Mouse (Mus musculus): ENCODE results near the gene Mre11a.

Mre11a gene

DNA sequence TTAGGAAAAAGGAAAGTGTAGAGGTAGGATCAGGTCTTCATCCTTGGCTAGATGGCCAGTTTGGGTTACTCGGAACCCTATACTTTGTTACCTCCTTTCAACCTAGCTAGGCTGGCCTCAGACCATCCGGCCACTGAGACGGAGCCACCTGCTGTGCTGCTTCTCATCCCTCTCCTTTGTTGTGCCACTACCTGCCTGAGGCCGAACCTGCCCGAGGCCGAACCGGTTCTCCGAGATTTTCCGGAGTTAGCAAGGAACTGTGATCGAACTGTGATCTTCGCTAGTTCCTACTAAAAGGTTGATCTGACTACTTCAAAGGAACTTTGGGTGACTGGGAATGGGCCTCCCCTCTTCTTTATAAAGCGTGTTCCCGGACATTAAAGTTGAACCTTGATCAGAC is 6.1 kb upstream of the Mre11a start:
- CTCF ChIA-PET: interaction anchor here in 1 of 4 experiments (0.7 kb wide), 1 partner anchor 13 kb away, joined by 3 read pairs; no protein-coding TSS in a partner anchor
- POLR2A ChIA-PET: interaction anchor here in 1 of 4 experiments (0.8 kb wide), 1 partner anchor 9 kb away, joined by 3 read pairs; no protein-coding TSS in a partner anchor

GRCm38 (mm10) chr9:14787356-14787755 is 2.9 kb downstream of the Mre11a start:
- ChIA-PET CTCF (interaction anchor here in 1 of 4 experiments (0.6 kb wide), 1 partner anchor 108 kb away, joined by 5 read pairs; no protein-coding TSS in a partner anchor), POLR2A (interaction anchor here in 3 of 4 experiments (0.6 to 1.2 kb wide), 5 partner anchors 9 to 246 kb away, joined by 3 to 11 read pairs (median 3); no protein-coding TSS in a partner anchor)

DNA sequence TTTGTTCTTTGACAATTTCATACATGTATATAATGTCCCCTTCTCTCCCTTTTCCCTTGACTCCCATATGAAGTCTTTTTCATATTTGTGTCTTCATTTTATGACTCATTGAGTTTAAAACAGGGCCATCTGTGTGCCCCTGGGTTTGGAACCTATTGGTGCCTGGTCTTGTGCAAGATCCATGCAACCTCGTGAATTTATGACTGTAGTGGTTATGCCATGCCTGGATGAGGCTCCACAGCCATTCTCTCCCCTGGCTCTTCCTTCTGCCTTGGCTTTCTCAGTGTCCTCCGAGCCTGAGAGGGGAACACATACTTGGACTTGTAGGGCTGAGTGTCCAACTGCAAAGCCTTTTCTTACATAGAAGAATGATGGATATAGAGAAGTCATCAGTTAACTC is 21.3 kb downstream of the Mre11a start:
- CTCF ChIA-PET: no interaction called here
- POLR2A ChIA-PET: interaction anchor here in 2 of 4 experiments (0.9 to 3.3 kb wide), 5 partner anchors 13 to 305 kb away, joined by 3 to 9 read pairs (median 3); partner anchors contain the start of gene Cwc15 (in 1 of the 2)

- ChIA-PET CTCF (no interaction called here), POLR2A (interaction anchor here in 3 of 4 experiments (0.6 to 3.3 kb wide), 6 partner anchors 9 to 306 kb away, joined by 3 to 9 read pairs (median 4); partner anchors contain the start of gene Cwc15 (in 1 of the 3))
These were observed 22.3 kb downstream of the Mre11a start for GRCm38 (mm10) chr9:14806786-14807185.

DNA sequence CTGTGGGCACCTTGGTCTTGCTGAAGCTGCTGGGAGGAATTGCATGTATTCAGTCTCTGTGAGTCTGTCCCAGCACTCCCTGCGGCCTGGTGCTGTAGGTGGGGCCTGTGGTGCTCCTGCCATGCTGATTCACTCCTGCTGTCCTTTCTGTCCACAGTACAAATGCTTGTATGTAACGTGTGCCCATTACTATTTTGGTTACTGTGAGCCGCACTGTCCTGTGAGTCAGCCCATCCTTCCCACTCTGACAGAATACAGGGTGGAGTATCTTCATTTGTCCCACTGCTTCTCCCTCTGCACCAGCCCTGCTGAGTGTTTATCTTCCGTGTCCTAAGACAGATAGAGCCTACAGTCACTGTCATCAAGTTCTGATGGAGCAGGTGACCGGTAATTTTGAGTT is 25.7 kb downstream of the Mre11a start:
- ChIA-PET CTCF (interaction anchor here in 1 of 4 experiments (0.7 kb wide), 1 partner anchor 10 kb away, joined by 4 read pairs; no protein-coding TSS in a partner anchor), POLR2A (interaction anchor here in 2 of 4 experiments (0.6 to 1.7 kb wide), 2 partner anchors 16 to 17 kb away, joined by 4 read pairs; no protein-coding TSS in a partner anchor)

- CTCF ChIA-PET: no interaction called here
- POLR2A ChIA-PET: interaction anchor here in 1 of 4 experiments (1.1 to 2.1 kb wide), 4 partner anchors 14 to 33 kb away, joined by 3 to 11 read pairs (median 3); no protein-coding TSS in a partner anchor
These were observed 36.9 kb downstream of the Mre11a start for GRCm38 (mm10) chr9:14821396-14821795.

- ChIA-PET POLR2A (interaction anchor here in 2 of 4 experiments (0.5 to 3.2 kb wide), 5 partner anchors 11 to 324 kb away, joined by 3 to 19 read pairs (median 7); partner anchors contain the start of genes Cwc15 (in 1 of the 2) and Kdm4d (in 1 of the 2)), CTCF (interaction anchor here in 2 of 4 experiments (0.6 to 3.0 kb wide), 2 partner anchors 191 to 209 kb away, joined by 3 to 20 read pairs; no protein-coding TSS in a partner anchor)
These were observed 40.4 kb downstream of the Mre11a start for GRCm38 (mm10) chr9:14824840-14825239.

- CTCF ChIA-PET: interaction anchor here in 1 of 4 experiments (0.7 kb wide), 1 partner anchor 187 kb away, joined by 3 read pairs; no protein-coding TSS in a partner anchor
- POLR2A ChIA-PET: interaction anchor here in 1 of 4 experiments (0.5 to 2.8 kb wide), 5 partner anchors 10 to 207 kb away, joined by 3 to 9 read pairs (median 4); no protein-coding TSS in a partner anchor
These were observed 43.4 kb downstream of the Mre11a start for GRCm38 (mm10) chr9:14827875-14828274.

DNA sequence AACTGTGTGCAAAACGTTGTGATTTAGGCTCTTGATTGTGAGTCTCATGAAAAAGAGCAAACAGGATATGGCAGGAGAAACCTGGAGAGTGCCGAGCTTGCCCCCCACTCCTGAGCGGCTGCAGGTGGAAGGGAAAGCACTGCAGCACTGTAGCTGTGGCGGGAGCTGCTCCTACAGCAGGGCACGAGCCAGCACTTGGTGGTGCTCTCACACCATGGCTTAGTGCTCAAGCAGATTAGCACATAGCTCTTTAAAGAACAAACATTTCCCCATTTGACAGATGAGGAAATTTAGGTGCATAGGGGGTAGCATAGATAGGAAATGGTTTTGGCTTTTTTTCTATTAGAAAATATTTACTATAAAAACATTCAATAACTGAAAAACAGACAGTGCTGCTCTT is 47.6 kb downstream of the Mre11a start:
- ChIA-PET CTCF (no interaction called here), POLR2A (interaction anchor here in 1 of 4 experiments (0.6 to 1.2 kb wide), 4 partner anchors 10 to 27 kb away, joined by 3 read pairs; no protein-coding TSS in a partner anchor)

DNA sequence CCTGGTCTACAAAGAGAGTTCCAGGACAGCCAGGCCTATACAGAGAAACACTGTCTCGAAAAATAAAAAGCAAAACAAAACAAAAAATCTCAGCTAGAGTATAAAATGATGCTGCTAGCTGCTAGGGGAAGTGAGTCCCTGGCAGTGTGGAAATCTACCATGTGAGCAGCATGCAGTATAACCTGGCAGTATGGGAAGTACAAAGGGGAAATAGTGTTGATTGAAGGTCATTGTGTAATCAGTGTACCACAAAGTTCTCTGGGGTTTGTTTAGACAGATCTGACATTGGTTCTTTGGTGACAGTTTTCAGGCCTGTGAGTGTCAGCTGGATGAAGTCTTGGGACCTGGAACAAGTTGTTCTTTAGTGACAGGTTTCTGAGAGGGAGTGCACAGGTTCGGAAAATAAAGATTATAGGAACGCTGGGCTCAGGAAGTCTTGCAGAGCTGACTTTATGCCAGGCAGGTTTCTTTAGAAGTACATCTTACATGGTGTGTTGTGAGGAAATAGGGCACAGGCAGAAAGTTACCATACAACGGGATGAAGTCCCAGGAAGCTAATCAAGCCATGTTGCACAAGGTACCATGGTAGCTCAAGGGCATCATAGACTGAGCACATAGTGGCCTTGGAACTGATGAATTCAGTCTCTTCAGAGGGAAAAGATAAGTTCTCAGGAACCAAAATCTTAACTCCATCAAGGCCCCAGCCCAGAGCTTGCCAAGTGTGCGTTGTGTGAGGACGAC is 51.1 kb downstream of the Mre11a start:
- CTCF ChIA-PET: interaction anchor here in 1 of 4 experiments (1.4 kb wide), 1 partner anchor 180 kb away, joined by 7 read pairs; no protein-coding TSS in a partner anchor
- POLR2A ChIA-PET: interaction anchor here in 2 of 4 experiments (0.8 to 3.9 kb wide), 9 partner anchors 9 to 474 kb away, joined by 3 to 19 read pairs (median 5); partner anchors contain the start of genes 4931406C07Rik (in 1 of the 2) and Taf1d (in 1 of the 2)

- POLR2A ChIA-PET: interaction anchor here in 1 of 4 experiments (0.8 to 1.4 kb wide), 2 partner anchors 13 to 14 kb away, joined by 3 to 4 read pairs; no protein-coding TSS in a partner anchor
- CTCF ChIA-PET: interaction anchor here in 2 of 4 experiments (0.7 to 1.7 kb wide), 2 partner anchors 51 to 75 kb away, joined by 4 to 6 read pairs; no protein-coding TSS in a partner anchor
These were observed 55.1 kb downstream of the Mre11a start for GRCm38 (mm10) chr9:14839527-14839926.

DNA sequence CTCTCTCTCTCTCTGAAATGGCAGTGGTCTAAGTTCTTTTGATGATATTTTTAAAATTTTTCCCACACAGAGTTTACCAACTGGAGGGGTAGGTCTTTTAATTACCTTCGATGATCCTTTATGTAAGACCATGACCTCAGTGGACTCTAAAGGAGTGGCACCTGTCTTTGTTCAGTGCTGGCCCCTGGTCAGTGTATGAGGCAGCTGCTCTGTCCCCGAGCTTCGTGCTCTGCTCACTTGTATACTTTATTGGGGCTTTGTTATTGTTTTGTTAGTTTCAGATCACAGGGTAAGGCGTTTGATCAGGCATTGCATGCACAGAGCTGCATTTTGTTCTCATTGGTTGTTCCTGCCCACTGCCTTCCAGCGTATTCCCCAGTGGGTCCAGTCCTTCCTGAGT is 55.5 kb downstream of the Mre11a start:
- POLR2A ChIA-PET: interaction anchor here in 1 of 4 experiments (0.8 to 1.4 kb wide), 3 partner anchors 14 to 17 kb away, joined by 3 to 4 read pairs (median 3); no protein-coding TSS in a partner anchor
- CTCF ChIA-PET: interaction anchor here in 2 of 4 experiments (0.7 to 1.7 kb wide), 2 partner anchors 51 to 75 kb away, joined by 4 to 6 read pairs; no protein-coding TSS in a partner anchor

- POLR2A ChIA-PET: interaction anchor here in 1 of 4 experiments (0.6 kb wide), 1 partner anchor 489 kb away, joined by 7 read pairs; no protein-coding TSS in a partner anchor
- CTCF ChIA-PET: no interaction called here
These were observed 57.7 kb downstream of the Mre11a start for GRCm38 (mm10) chr9:14841878-14842761.

- ChIA-PET CTCF (interaction anchor here in 1 of 4 experiments (0.6 kb wide), 1 partner anchor 473 kb away, joined by 3 read pairs; no protein-coding TSS in a partner anchor), POLR2A (interaction anchor here in 1 of 4 experiments (0.9 kb wide), 1 partner anchor 91 kb away, joined by 3 read pairs; no protein-coding TSS in a partner anchor)
These were observed 58.9 kb downstream of the Mre11a start for GRCm38 (mm10) chr9:14843311-14843857.

GRCm38 (mm10) chr9:14843901-14844300 is 59.4 kb downstream of the Mre11a start:
- ChIA-PET CTCF (interaction anchor here in 3 of 4 experiments (0.6 to 2.2 kb wide), 3 partner anchors 11 to 473 kb away, joined by 3 to 16 read pairs (median 4); no protein-coding TSS in a partner anchor), POLR2A (interaction anchor here in 1 of 4 experiments (0.9 to 1.8 kb wide), 4 partner anchors 12 to 91 kb away, joined by 3 read pairs; no protein-coding TSS in a partner anchor)

DNA sequence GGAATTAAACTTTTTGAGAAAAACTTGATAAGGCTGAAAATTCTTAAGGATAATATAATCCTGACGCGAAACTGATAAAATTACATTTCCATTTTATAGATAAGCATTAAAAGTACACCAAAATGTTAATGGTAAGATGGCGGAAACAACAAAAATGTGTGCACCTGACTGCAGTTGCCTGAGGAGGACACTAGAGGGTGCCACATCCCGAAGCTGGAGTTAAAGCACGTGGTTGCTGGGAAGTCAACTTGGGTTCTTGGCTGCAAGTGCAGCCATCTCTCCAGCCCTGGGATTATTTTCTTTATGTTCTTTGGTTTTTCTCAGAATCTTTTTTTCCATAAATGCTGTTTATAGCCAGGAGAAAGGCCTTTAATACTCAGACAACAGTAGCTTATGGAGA is 62.0 kb downstream of the Mre11a start:
- POLR2A ChIA-PET: interaction anchor here in 3 of 4 experiments (0.9 to 2.9 kb wide), 10 partner anchors 10 to 461 kb away, joined by 3 to 11 read pairs (median 3); partner anchors contain the start of genes 4931406C07Rik (in 2 of the 3), Taf1d (in 2 of the 3), Ankrd49 (in 1 of the 3) and Gpr83 (in 1 of the 3)

More for the DNA sequence above, 62.0 kb downstream of the Mre11a start:
- CTCF ChIA-PET: interaction anchor here (0.6 to 2.0 kb wide), 16 partner anchors 8 to 571 kb away, joined by 3 to 14 read pairs (median 5); partner anchors contain the start of gene Gpr83 (in 1 of the 4)
